Mouse (Mus musculus): ENCODE results near the gene Ubr1.
"Not testable (repeated sequence)": the region's sequence is repeated elsewhere in the genome, so short reads cannot be mapped to it uniquely, and the experiment has no call there.

Ubr1 gene

GRCm38 (mm10) chr2:120976308-120976707 is 5.8 kb upstream of the Ubr1 start:
- DNase-seq (ENCODE audit: low spot score in 2 of 2), result no peak

GRCm38 (mm10) chr2:120972964-120973363 is 2.4 kb upstream of the Ubr1 start:
- DNase-seq (ENCODE audit: low spot score in 2 of 2), result no peak

- DNase-seq (ENCODE audit: low spot score in 2 of 2), result not testable (repeated sequence)
Observed at GRCm38 (mm10) chr2:120972257-120972656, 1.7 kb upstream of the Ubr1 start.

- no peak for DNase-seq (ENCODE audit: low spot score in 2 of 2)
Observed at GRCm38 (mm10) chr2:120971766-120972165, 1.3 kb upstream of the Ubr1 start.

- DNase-seq (ENCODE audit: low spot score in 2 of 2), result no peak
Observed at GRCm38 (mm10) chr2:120970045-120970539, 423 bp downstream of the Ubr1 start.

- no peak for DNase-seq (ENCODE audit: low spot score in 2 of 2)
Observed at GRCm38 (mm10) chr2:120965486-120965885, 5.0 kb downstream of the Ubr1 start.

GRCm38 (mm10) chr2:120963110-120963509 is 7.4 kb downstream of the Ubr1 start:
- DNase-seq (ENCODE audit: low spot score in 2 of 2), result no peak

- DNase-seq (ENCODE audit: low spot score in 2 of 2), result no peak
Observed at GRCm38 (mm10) chr2:120960261-120960660, 10.3 kb downstream of the Ubr1 start.

GRCm38 (mm10) chr2:120959827-120960226 is 10.7 kb downstream of the Ubr1 start:
- no peak for DNase-seq (ENCODE audit: low spot score in 2 of 2)

DNA sequence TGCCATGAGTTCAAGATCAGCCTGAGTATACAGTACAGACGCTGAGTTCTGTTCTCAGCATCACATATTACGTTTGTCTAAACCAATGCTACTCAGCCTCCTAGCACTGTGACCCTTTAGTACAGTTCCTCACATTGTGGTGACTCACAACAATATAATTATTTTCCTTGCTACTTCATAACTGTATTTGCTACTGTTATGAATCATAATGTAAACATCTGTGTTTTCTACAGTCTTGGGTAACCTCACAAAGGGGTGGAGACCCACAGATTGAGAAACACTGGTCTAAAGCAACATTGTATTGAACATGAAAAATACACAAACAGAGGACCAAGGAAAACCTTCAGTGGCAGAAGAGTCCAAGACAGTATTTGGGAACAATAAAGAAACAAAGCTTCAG is 11.2 kb downstream of the Ubr1 start:
- no peak for DNase-seq (ENCODE audit: low spot score in 2 of 2)

GRCm38 (mm10) chr2:120952176-120952938 is 18.2 kb downstream of the Ubr1 start:
- DNase-seq (ENCODE audit: low spot score in 2 of 2), result no peak

DNA sequence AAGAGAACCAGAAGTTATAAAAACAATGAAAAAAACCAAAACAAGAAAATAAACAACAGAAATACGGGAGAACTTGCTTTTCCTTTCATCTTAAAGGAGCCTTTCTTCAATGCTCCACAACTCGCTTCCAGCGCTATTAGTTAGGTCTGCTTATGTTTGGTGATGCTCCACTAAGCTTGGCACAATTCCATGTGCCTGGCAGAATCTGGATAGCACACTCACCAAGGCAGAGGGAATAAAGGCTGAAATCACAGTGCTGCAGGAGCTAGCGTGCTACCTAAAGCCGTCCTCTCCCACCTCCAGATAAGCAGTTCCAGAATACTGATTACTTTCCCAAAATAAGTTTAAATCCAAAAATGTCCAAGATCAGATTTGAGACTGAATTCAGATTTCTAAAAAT is 19.3 kb downstream of the Ubr1 start:
- DNase-seq (ENCODE audit: low spot score in 2 of 2), result no peak

DNA sequence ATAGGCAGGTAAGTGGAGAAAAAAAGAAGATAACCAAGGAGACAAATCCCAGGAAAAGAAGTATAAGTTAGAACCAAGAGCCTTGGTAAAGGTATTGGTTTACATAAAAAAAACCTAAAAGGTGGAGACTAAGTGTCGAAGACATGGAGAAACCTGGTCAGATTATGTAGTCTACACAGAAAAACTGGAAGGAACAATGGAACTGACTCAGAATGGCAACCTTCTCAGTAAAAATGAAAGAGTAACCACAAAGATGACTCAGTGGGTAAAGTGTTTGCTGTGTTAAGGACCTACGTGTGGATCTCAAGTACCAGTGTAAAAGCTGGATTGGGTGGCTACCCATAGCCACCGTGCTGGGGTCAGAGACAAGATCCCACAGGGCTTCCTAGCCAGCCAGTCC is 37.5 kb downstream of the Ubr1 start:
- no peak for DNase-seq (ENCODE audit: low spot score in 2 of 2)

DNA sequence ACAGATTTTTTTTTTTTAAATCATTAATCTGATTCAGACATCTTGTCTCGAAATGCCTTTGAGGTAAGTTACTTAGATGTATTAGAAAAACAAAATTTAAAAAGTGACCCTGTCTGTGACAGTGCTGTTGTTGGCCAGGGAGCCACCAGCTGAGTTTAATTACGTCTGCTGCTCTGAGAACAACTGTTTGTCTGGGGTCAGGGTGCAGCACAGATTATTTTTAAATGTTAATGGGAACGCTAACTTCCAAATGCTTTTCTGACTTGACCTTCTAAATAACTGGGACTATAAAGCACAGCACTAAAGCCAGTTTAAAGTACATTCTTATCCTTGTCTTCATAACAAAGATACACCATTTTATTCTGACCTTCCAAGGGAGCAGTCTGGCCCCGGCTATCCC is 61.0 kb downstream of the Ubr1 start:
- DNase-seq (ENCODE audit: low spot score in 2 of 2), result no peak

- no peak for DNase-seq (ENCODE audit: low spot score in 2 of 2)
Observed at GRCm38 (mm10) chr2:120896361-120896760, 74.2 kb downstream of the Ubr1 start.

- DNase-seq (ENCODE audit: low spot score in 2 of 2), result no peak
Observed at GRCm38 (mm10) chr2:120887601-120888000, 82.9 kb downstream of the Ubr1 start.

- no peak for DNase-seq (ENCODE audit: low spot score in 2 of 2)
Observed at GRCm38 (mm10) chr2:120873192-120873591, 97.3 kb downstream of the Ubr1 start.

GRCm38 (mm10) chr2:120871447-120872336 is 98.8 kb downstream of the Ubr1 start:
- no peak for DNase-seq (ENCODE audit: low spot score in 2 of 2)

DNA sequence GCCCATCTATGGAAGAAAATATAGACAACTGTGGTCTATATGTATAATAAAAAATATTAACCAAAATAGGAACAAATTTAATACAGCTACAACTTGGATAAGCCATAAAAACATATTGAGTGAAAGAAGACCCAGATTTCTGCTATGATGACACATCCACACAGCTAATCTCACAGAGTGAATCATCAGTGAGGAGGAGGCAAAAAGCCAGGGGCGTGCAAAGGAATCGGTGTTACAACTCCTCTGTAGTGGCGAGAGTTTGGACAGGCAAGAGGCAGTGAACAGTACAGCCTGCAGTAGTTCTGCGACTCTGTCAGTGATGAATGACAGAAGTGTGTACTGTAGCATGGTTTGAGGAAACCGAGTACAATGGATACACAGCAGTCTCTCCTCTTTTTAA is 103.2 kb downstream of the Ubr1 start:
- no peak for DNase-seq (ENCODE audit: low spot score in 2 of 2)

DNA sequence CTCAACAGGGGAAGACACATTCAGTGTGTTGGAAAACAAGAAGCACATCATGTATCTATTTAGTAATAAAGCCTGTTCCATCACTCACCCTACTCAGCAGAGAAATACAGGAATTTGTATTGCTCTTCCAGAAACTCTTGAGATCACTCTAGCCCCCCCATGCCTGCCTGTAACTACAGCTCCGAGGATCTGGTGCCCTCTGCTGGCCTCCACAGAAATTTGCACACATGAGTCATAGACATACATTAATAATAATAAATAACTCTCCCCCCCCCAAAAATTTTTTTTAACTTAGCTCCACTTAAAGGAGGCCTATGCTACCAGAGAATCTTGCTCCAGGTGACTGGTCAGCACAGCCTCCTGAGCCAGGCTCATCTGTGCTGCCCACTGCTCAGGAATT is 104.0 kb downstream of the Ubr1 start:
- no peak for DNase-seq (ENCODE audit: low spot score in 2 of 2)

DNA sequence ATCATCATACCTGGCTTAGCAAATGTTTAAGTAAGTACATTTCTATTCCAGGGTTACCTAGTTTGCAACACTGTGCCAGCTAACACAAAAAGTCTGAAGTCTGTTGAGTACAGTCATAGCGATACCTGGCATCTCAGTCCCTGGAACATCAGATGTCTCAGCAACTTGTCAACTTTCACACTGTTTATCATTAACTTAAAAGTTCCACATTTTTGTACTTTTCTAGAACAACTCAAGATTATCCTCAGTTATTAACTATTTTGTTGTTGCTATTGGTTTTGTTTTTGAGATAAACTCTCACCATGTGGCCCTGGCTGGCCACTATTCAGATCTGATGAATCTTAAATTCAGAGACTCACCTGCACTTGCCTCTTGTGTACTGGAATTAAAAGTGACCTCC is 107.1 kb downstream of the Ubr1 start:
- no peak for DNase-seq (ENCODE audit: low spot score in 2 of 2)

DNA sequence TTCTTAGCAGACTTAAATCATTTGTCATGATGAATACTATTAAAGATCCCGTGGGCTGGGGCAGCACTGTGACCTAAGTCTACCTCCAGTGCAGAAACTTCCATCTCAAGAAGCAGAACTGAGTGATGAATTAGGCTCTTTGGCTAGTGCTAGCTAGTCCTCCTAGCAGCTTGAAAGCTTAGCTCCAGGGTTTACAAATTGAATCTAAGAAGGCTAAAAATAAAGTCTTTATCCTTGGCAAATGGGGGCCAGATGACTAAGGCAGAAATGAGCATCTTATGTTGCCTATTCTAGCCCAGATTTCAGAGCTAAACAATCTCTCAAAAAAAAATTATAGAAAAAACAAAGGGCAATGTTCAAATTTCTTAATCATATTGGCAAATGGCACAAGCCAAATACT is 109.8 kb downstream of the Ubr1 start:
- DNase-seq (ENCODE audit: low spot score in 2 of 2), result no peak

- DNase-seq (ENCODE audit: low spot score in 2 of 2), result no peak
Observed at GRCm38 (mm10) chr2:120858131-120858530, 112.4 kb downstream of the Ubr1 start.

Data from urinary bladder, postnatal 4 days (tissue).